8 mouse cellular contexts compared by ENCODE assay signal in genomic region chr7:70360611-70361382, GRCm38 (mm10). TPM values are rescaled to one million over a fixed set of nuclear protein-coding genes. Genes with fewer than 3 reads are reported as not detected.
DNase-seq lines count a peak whose midpoint lies in the region; ATAC-seq lines count a peak whose summit lies in the region.

No protein-coding gene starts in this region.

- ATAC-seq in megakaryocyte, adult 5-6 weeks (ENCODE audit: poor library complexity, severe bottlenecking): no peak
- no peak for ATAC-seq in heart, embryonic 13.5 days (ENCODE audit: extremely low read depth, insufficient number of reproducible peaks, low FRiP score, low TSS enrichment)
- ATAC-seq in neural tube, embryonic 12.5 days (ENCODE audit: low FRiP score, low read depth): no peak
- ATAC-seq in megakaryocyte progenitor cell, adult 5-6 weeks (replicated peaks; ENCODE audit: poor library complexity): no peak

- H3K36me3 ChIP-seq in megakaryocyte, embryonic 14.5 days (replicated peaks; ENCODE audit: low read length): no peaks in the 10 kb centered on the region
- peaks cover 19% of the 10 kb centered on the region for H3K36me3 ChIP-seq in heart, embryonic 13.5 days
- peaks cover 16% of the 10 kb centered on the region for H3K36me3 ChIP-seq in neural tube, embryonic 12.5 days

- peaks cover 24% of the 10 kb centered on the region for H3K9me3 ChIP-seq in megakaryocyte, embryonic 14.5 days
- H3K9me3 ChIP-seq in heart, embryonic 13.5 days: no peaks in the 10 kb centered on the region
- no peaks in the 10 kb centered on the region for H3K9me3 ChIP-seq in neural tube, embryonic 12.5 days

- H3K27me3 ChIP-seq in megakaryocyte, embryonic 14.5 days (replicated peaks): peaks cover 91% of the 10 kb centered on the region
- H3K27me3 ChIP-seq in heart, embryonic 13.5 days (replicated peaks): peaks cover 51% of the 10 kb centered on the region
- H3K27me3 ChIP-seq in neural tube, embryonic 12.5 days (replicated peaks): no peaks in the 10 kb centered on the region

- DNase-seq in embryo, embryonic 10.5 days (ENCODE audit: low spot score): peak; percentile 53
- peak; percentile 63 for DNase-seq in kidney, postnatal 14 days
- no peak for DNase-seq in T-cell, adult 2 months (ENCODE audit: low spot score)

- H3K9ac ChIP-seq in heart, embryonic 13.5 days: peak overlapping the region; percentile 97
- H3K9ac ChIP-seq in neural tube, embryonic 12.5 days: peak overlapping the region; percentile 100

- peak overlapping the region; percentile 82 for H3K4me2 ChIP-seq in heart, embryonic 13.5 days
- peak overlapping the region; percentile 95 for H3K4me2 ChIP-seq in neural tube, embryonic 12.5 days (replicated peaks)

- H3K27ac ChIP-seq in heart, embryonic 13.5 days (replicated peaks): peak overlapping the region; percentile 98
- H3K27ac ChIP-seq in neural tube, embryonic 12.5 days: peak overlapping the region; percentile 100

- H3K4me1 ChIP-seq in megakaryocyte, embryonic 14.5 days: peaks cover 46% of the 10 kb centered on the region
- peaks cover 18% of the 10 kb centered on the region for H3K4me1 ChIP-seq in heart, embryonic 13.5 days
- H3K4me1 ChIP-seq in neural tube, embryonic 12.5 days: peaks cover 26% of the 10 kb centered on the region

- WGBS in heart, embryonic 13.5 days: under 1% methylated on average over 51 of the region's 84 CpGs
- under 1% methylated on average over 73 of the region's 84 CpGs for WGBS in neural tube, embryonic 12.5 days

- H3K4me3 ChIP-seq in megakaryocyte, embryonic 14.5 days (replicated peaks): peak overlapping the region; percentile 90
- H3K4me3 ChIP-seq in heart, embryonic 13.5 days: peak overlapping the region; percentile 80
- H3K4me3 ChIP-seq in neural tube, embryonic 12.5 days: peak overlapping the region; percentile 95

RNA-seq across cellular contexts. Expression of gene Nr2f2, which starts 5.7 kb away (rescaled TPM):
- 0.43 and 5.4 TPM in 2 replicates for polyA plus RNA-seq in megakaryocyte, embryonic 14.5 days (2012; ENCODE audit: insufficient read depth, low replicate concordance)
- total RNA-seq in megakaryocyte, adult 5-6 weeks (2015): not detected in 2 replicates
- not detected in 2 replicates for total RNA-seq in megakaryocyte, adult 5-6 weeks (2017)
- 24.5 and 27.3 TPM in 2 replicates for polyA plus RNA-seq in heart, embryonic 13.5 days (2015; fragmentation: Nextera tagmentation; extraction: Ambion mirVana)
- polyA plus RNA-seq in neural tube, embryonic 12.5 days (2016; fragmentation: Nextera tagmentation; extraction: Ambion mirVana): 101 and 103 TPM in 2 replicates
- total RNA-seq in megakaryocyte progenitor cell, adult 5-6 weeks (2015): not detected in 2 replicates
- total RNA-seq in megakaryocyte progenitor cell, adult 5-6 weeks (2017): not detected in 2 replicates
